In the genomic region with DNA sequence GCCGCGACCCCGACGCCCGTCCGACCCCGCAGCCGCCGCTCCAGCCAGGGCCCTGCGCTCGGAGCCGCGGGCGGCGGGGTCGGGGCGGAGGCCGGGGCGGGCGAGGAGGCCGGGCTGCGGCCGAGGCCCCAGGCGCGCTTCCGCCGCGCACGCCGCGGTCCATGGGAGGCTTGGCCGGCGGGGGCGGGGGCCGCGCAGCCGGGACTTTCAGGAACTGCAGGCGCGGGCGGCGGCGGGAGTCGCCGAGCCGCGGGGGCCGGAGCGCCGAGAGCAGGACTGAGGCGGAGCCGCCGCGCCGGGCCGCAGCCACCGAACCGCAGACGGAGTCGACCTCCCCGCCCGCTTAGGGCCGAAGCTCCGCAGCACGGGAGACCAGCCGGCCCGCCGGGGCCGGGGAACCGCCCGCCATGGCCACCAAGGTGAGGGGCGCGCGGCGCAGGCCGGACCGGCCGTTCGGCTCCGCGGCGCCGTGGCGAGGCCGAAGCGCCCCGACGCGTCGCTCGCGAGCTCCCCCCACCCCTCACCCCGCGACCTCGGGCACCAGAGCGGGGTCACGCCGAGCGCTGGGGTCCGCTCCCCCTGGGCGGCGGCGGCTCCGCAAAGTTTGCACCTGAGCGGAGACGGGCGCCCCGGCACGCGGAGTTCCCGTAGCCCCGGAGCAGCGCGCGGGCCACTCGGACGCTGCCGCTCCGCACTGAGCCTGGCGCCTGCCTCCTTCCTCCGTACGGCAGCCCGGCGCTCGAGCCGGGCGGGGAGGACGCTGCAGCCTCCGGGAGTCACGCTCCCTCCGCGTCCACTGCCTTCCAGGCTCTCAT, we compare ENCODE assay signal across 7 mouse cellular contexts. TPM values are rescaled to one million over a fixed set of nuclear protein-coding genes. Genes with fewer than 3 reads are reported as not detected.
DNase-seq lines count a peak whose midpoint lies in the region; ATAC-seq lines count a peak whose summit lies in the region.

A gene (plus strand): TSS at position 202 of the 815 bp plus-strand sequence.

- H3K4me3 ChIP-seq in limb, embryonic 12.5 days (replicated peaks): peak within 1 kb of the TSS; percentile 87
- H3K4me3 ChIP-seq in midbrain, embryonic 13.5 days (replicated peaks): peak within 1 kb of the TSS; percentile 64

- H3K27me3 ChIP-seq in limb, embryonic 12.5 days: no peaks in the 10 kb centered on the region
- H3K27me3 ChIP-seq in midbrain, embryonic 13.5 days: peaks cover 4% of the 10 kb centered on the region; the same call in 1 of the 2 replicates

- WGBS in limb, embryonic 12.5 days: 1% methylated on average over 71 of the region's 131 CpGs
- WGBS in midbrain, embryonic 13.5 days: under 1% methylated on average over 71 of the region's 131 CpGs

- no peaks in the 10 kb centered on the region for H3K36me3 ChIP-seq in limb, embryonic 12.5 days
- no peaks in the 10 kb centered on the region for H3K36me3 ChIP-seq in midbrain, embryonic 13.5 days

- peak within 1 kb of the TSS; percentile 97 for H3K9ac ChIP-seq in limb, embryonic 12.5 days (replicated peaks)
- H3K9ac ChIP-seq in midbrain, embryonic 13.5 days (replicated peaks): peak within 1 kb of the TSS; percentile 81

- H3K9me3 ChIP-seq in limb, embryonic 12.5 days: peaks cover 6% of the 10 kb centered on the region; the same call in 1 of the 2 replicates
- H3K9me3 ChIP-seq in midbrain, embryonic 13.5 days: no peaks in the 10 kb centered on the region

- H3K4me2 ChIP-seq in limb, embryonic 12.5 days: peak within 1 kb of the TSS; percentile 65
- peak within 1 kb of the TSS; percentile 69 for H3K4me2 ChIP-seq in midbrain, embryonic 13.5 days (replicated peaks)

- peak within 1 kb of the TSS; percentile 100 for H3K27ac ChIP-seq in limb, embryonic 12.5 days
- H3K27ac ChIP-seq in midbrain, embryonic 13.5 days: peak within 1 kb of the TSS; percentile 90

- ATAC-seq in limb, embryonic 12.5 days (ENCODE audit: insufficient number of reproducible peaks, insufficient read depth, low FRiP score, low TSS enrichment, low read depth): peak; percentile 85
- peak; percentile 90 for ATAC-seq in midbrain, embryonic 13.5 days

- peak; percentile 89 for DNase-seq in adrenal gland, adult 2 months
- DNase-seq in embryo, embryonic 9.5 days (ENCODE audit: extremely low spot score): peak; percentile 82
- peak; percentile 98 for DNase-seq in heart, adult 11 months
- DNase-seq in kidney, adult 11 months: peak; percentile 70
- DNase-seq in spleen, adult 18-20 months: peak; percentile 74 to 79

- peaks cover 11% of the 10 kb centered on the region for H3K4me1 ChIP-seq in limb, embryonic 12.5 days (replicated peaks)
- H3K4me1 ChIP-seq in midbrain, embryonic 13.5 days (replicated peaks): peaks cover 18% of the 10 kb centered on the region

RNA-seq across cellular contexts. Expression of the gene that starts here (rescaled TPM):
- 10 to 100 TPM; 48.4 to 55.9 TPM for total RNA-seq in adrenal gland, adult 2 months (2021)
- 26.0 and 28.3 TPM in 2 replicates for polyA plus RNA-seq in adrenal gland, adult 2 months (2012; rRNA removed)
- 28.9 and 30.6 TPM in 2 replicates for polyA plus RNA-seq in limb, embryonic 12.5 days (2016; fragmentation: Nextera tagmentation; extraction: Ambion mirVana)
- 6.6 and 7.4 TPM in 2 replicates for polyA plus RNA-seq in midbrain, embryonic 13.5 days (2015; fragmentation: Nextera tagmentation; extraction: Ambion mirVana)

Comparison
In these comparisons a context has a peak if more than half of its experiments do, and no peak if none do; other contexts are left out.
1. Peak in every context shown above with its lines: DNase-seq, ATAC-seq, H3K4me3 ChIP-seq and H3K27ac ChIP-seq.